Comparison of ENCODE assay signal across 8 mouse cellular contexts in genomic region chr5:136703751-136704150, GRCm38 (mm10). TPM values are rescaled to one million over a fixed set of nuclear protein-coding genes. Genes with fewer than 3 reads are reported as not detected.
DNase-seq lines count a peak whose midpoint lies in the region; ATAC-seq lines count a peak whose summit lies in the region.

No protein-coding gene starts in this region.

- DNase-seq in CD8-positive naive resting alpha-beta T cell, adult 2 months (ENCODE audit: low read depth in 2 of 2, low spot score in 2 of 2): peak; percentile 56 to 71
- DNase-seq in NIH3T3 (ENCODE audit: low read depth): peak; percentile 75
- peak; percentile 84 to 89 for DNase-seq in cerebellum, postnatal 10 days
- DNase-seq in layer of hippocampus, adult 11-12 months (ENCODE audit: low spot score): peak; percentile 75
- DNase-seq in lung, postnatal 25 days (ENCODE audit: low spot score): peak; percentile 73
- DNase-seq in skeletal muscle tissue, adult 2 months (ENCODE audit: low read depth, low spot score): peak; percentile 37
- peak; percentile 42 to 81 for DNase-seq in urinary bladder, postnatal 4 days (ENCODE audit: low spot score in 2 of 2)

- peak; percentile 56 for ATAC-seq in granulocyte monocyte progenitor cell, adult 5-6 weeks (replicated peaks; ENCODE audit: poor library complexity, severe bottlenecking)

RNA-seq across cellular contexts. Expression of gene Myl10, which starts 10.8 kb away (rescaled TPM):
- not detected in 2 replicates for total RNA-seq in granulocyte monocyte progenitor cell, adult 5-6 weeks (2014; fragmentation: Nextera tagmentation)
- total RNA-seq in granulocyte monocyte progenitor cell, adult 5-6 weeks (2017): not detected in 2 replicates

Comparison
In these comparisons a context has a peak if more than half of its experiments do, and no peak if none do; other contexts are left out.
1. Peak in every context shown above with its lines: DNase-seq and ATAC-seq.